Mouse (Mus musculus): Measurements from ENCODE around the gene Chuk.

DNA sequence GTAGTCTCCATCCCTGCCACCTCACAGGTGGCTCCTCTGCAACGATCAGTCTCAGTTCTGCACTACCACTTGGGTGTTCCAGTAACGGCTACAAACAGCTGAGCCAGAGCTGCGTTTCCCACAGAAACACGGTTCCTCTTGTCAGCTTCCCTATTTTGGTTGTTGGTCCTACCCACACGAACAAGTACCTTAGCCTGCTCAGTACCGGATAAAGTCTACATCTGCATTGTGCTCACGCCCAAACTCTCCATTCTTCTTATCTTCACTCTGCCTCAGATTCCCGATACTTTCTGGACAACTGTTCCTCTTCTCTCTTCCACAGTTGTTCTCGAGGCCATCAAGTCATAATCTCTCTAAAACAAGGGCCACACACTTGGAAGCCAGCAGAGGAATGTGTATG, 37.1 kb upstream of the Chuk start:
- TF ChIP-seq CTCF (IDR thresholded peaks at IDR 0.05; ENCODE audit: extremely low read depth, insufficient read length, insufficient replicate concordance, low read depth, low read length), result no peak
- TF ChIP-seq POLR2A (IDR thresholded peaks at IDR 0.05; ENCODE audit: low read depth, low read length), result no peak

All from small intestine, adult 2 months (tissue).